Mouse (Mus musculus) embryo, embryonic 11.5 days (tissue): ENCODE measurements around the gene Glod5.
"Not testable (repeated sequence)": the region's sequence is repeated elsewhere in the genome, so short reads cannot be mapped to it uniquely, and the experiment has no call there.

ENCODE experiments used
- DNase-seq: peaks from one replicate; pipeline ENCODE4 v3.0.0-alpha.2; 2012; ENCODE audit warnings: low read depth, low spot score

Glod5 gene

DNA sequence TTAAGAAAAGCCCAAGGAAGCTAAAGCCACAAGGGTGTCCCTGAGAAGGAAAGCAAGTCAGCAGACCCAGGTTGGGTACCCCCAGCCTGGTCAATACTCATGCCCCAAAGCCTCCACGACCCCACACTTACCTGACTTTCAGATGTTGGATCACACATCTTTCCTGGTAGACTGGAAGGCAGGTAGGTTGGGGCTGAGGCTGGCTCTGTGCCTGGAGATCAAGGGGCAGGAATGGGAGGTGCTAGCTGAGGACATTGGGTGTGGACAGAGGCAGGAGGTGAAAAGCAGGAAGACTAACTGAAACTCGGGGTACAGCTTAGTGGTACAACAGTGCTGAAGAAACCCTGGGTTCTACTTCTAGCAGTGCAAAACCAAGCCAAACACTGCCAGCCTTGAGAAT is at the start of gene Glod5:
TSS of gene Glod5 (minus strand) at position 207 of the 400 bp plus-strand sequence.
- no peak for DNase-seq

DNA sequence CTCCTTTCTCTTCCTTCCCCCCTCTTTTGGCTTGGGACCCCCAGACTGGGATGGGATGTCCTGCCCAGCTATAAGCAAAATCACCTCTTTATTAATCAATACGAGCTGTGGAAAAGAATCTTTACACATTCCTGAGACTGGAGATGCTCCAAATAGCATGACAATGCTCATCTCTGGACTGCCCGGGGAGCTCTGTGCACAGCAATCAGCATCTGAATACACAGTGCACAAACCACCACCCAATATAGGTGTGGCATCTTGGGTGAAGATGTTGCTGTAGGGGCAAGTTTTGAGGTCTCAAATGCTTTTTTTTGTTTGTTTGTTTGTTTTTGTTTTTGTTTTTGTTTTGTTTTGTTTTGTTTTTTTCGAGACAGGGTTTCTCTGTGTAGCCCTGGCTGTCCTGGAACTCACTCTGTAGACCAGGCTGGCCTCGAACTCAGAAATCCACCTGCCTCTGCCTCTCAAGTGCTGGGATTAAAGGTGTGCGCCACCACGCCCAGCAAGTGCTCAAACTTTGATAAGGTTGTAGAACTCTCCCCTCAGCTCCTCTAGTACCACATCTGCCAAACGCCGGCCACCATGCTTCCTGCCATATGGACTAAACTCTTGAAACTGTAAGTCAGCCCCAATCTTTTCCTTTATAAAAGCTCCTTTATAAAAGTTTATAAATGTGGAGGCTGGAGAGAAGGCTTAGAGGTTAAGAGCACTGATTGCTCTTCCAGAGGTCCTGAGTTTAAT is 32.9 kb upstream of the Glod5 start:
- not testable (repeated sequence) for DNase-seq

DNA sequence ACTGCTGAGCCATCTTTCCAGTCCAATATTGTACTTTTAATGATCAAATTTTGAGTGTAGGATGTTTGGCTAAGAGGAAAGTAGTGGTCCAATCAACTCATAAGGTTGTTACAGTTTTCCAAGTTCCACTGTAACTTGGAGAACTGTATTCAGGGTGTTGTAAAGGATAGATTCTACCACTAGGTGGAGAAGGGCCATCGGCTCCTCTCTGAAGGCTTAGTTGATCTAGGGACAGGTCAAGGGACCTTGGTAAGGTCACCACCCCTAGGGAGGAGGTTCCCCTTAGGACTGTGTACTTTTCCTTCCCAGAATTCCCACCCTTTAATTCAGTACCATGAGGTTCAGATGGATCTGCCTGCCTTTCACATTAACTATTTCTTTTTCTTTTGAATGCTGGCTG is 14.7 kb upstream of the Glod5 start:
- no peak for DNase-seq

DNA sequence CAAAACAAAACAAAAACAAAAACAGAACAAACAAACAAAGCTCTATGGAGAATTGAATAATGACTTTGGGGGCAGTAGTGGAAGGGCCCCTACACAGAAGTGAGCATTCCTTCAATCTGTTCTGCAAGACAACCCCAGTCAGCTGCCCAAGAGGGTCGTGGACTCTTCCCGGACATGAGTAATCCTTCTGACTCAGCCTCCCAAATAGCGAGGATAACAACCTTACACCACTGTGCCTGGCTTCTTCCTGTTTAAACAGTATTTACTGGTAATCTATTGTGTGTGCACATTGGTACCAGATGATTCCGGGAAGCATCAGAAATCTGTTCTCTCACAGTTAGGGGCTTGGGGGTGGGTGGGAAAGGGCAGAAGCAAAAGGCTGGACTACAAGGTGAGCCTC is 8.5 kb upstream of the Glod5 start:
- no peak for DNase-seq

DNA sequence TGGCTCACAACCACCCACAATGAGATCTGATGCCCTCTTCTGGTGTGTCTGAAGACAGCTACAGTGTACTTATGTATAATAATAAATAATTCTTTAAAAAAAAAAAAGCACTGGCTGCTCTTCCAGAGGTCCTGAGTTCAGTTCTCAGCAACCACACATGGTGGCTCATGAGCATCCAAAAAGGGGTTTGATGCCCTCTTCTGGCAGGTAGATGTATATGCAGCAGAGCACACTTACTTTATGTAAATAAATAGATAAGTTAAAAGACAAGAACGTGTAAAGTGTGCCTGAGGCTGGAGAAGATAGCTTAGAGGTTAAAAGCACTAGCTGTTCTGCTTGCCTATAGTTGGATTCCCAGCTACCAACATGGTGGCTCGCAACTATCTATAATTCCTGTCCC is 6.5 kb upstream of the Glod5 start:
- no peak for DNase-seq

DNA sequence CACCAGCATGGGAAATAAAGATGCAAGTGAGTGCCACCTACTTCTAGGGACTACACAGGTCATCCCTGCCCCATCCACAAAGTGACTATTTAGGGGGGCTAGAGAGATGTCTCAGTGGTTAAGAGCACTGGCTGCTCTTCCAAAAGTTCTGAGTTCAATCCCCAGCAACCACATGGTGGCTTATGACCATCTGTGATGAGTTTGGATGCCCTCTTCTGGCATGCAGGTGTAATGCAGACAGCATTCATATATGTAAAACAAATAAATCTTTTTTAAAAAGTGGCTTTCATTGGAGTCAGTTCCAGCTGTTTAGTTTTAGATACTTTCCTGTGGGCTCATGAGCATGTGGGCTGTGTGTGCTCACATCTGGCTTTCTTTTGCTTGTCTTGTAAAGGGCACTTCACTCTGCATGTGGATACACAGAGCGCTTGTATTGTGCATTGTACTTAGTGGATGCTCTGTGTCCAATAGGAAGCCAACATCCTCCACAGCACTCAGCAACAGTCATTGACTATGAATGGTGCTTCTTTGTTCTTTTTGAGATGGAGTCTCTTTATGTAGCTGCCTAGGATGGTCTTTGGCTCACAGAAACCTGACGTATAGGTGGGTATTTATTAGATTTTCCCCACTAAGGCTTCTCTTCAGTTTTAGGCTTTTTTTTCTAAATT is 2.0 kb upstream of the Glod5 start:
- no peak for DNase-seq

DNA sequence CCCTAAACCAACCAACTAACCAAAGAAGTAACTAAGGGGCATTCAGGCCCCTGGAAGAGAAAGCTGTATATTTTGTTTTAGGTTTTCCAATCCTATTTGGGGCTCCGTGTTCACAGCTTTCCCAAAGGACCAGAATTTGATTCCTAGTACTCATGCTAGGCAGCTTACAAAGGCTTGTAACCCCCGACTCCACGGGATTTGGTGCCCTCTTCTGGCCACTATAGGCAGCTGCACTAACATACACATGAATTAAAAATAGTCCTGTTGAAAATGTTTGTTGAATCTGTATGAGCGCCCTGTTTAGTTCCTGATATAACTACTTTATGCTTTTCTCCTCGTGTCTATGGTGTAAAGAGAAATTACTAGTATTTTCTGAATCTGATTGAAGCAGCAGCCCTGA is 1.1 kb downstream of the Glod5 start:
- peak; percentile 39 for DNase-seq

DNA sequence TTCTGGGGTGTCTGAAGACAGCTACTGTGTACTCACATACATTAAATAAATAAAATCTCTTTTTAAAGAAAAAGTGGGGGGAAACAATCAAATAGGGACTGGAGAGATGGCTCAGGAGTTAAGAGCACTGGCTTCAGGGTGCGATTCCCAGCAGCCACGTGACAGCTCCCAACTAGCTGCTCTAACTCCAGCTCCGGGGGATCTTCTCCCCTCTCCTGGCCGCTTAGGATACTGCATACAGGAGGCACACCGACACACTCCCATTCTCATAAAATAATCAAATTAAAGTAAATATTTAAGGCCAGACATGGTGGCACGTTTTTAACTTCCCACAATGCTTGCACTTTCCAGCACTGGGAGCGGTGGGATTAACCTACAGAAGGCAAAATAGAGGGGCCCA is 2.6 kb downstream of the Glod5 start:
- not testable (repeated sequence) for DNase-seq

DNA sequence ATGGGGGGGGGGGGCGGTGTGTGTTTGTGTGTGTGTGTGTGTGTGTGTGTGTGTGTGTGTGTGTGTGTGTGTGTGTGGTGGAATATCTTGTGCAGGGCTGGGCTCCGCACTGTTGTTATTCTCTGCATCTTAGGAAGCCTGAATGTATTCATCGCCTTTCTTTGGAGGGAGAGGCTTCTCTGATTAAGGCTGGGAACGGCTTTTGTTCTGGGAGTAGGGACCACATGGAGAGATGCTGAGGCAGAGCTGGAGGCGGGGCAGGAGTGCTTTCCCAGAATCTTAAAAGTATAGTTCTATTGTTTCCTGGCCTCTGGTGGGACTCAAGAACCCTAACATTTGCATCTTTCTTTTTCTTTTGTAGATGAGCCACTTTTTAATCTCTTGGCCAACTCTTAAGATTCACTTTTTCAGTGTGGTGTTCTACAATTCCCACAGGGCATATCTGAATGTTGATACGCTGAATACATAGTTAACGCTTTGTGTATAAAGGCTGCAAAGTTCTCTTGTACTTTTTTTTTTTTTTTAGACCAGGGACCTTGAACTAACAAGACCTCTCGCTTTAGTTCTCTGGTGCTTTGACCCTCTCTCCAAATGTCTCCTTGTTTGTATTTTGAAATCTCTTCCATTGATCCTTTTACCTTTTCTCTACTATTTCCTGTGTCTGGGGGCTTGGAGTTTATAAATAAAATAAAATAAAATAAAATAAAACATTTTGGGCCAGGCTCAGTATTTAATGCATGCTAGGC is 4.5 kb downstream of the Glod5 start:
- no peak for DNase-seq

DNA sequence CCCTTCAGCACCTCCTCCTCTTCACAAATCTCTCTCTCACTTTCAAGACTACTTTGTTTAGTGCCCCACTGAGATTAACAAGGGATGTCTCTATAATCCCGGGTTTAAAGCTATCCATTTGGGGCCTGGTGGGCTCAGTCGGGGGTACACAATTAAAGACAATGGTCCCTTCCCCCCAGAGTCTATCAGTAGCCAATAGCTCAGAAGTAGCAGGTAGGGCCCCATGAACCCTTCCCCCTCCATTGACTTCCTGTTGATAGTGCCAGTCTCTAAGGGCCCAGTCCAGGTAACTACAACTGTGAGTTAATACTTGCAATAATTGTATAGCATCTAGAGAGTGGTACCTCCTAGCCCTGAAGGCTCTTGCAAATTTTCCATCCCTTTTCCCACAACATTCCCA is 5.1 kb downstream of the Glod5 start:
- no peak for DNase-seq

DNA sequence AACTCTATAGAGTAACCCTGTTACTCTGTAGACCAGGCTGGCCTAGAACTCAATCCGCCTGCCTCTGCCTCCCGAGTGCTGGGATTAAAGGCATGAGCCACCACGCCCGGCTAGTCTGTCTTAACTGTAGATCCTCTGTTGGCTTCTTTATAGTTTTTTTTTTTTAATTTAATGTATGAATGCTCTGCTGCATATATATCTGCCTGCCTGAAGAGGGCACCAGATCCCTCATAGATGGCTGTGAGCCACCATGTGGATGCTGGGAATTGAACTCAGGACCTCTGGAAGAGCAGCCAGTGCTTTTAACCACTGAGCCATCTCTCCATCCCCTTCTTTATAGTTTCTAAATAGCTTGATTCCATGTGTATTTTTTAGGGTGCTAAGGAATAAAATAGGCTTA is 8.9 kb downstream of the Glod5 start:
- DNase-seq: not testable (repeated sequence)

DNA sequence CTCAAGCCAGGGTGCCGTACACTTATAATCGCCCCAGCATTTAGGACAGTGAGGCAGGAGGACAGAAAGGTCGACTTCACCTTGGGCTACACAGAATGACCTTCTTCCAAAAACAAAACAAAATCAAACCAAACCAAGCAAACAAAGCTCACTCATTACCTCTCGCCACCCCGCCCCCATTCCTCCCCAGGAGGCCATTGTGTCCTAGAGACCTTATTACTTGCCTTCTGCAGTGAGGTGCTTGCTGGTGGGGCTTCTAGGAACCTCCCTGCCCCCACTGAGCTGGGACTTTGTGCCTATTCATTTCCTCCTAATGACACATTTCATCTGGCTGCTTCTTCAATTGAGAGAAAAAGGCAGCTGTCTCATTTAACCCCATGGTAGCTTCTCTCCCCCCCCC is 9.7 kb downstream of the Glod5 start:
- DNase-seq: no peak

DNA sequence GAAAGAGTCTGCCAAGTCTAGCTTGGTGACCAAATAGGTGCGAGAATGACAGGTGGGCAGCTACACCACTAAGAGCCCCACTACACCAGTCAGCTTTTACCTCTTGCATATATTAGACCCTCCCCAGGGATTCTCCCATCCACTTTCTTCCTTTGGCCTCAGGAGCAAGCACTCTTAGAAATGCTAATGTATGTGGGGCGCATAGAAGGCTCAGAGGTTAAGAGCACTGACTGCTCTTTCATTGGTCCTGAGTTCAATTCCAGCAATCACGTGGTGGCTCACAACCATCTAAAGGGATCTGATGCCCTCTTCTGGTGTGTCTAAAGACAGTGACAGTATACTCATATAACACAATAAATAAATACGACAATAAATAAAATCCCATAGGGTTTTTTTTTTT is 15.3 kb downstream of the Glod5 start:
- no peak for DNase-seq

DNA sequence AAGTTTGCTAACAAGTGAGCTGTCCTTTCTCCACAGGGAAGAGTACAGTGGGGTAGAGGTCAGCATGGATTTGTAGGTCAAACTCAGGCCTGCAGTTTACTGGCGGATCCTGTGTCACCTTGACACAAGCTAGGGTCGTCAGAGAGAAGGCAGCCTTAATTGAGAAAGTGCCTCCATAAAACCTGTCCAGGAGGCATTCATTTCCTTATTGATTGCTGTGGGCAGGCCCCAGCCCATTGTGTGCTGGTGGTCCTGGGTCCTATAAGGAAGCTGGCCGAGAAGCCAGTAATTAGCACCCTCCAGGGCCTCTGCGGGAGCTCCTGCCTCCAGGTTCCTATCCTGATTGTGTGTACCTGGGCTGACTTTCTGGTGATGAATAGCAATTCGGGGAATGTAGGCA is 16.3 kb downstream of the Glod5 start:
- DNase-seq: no peak

DNA sequence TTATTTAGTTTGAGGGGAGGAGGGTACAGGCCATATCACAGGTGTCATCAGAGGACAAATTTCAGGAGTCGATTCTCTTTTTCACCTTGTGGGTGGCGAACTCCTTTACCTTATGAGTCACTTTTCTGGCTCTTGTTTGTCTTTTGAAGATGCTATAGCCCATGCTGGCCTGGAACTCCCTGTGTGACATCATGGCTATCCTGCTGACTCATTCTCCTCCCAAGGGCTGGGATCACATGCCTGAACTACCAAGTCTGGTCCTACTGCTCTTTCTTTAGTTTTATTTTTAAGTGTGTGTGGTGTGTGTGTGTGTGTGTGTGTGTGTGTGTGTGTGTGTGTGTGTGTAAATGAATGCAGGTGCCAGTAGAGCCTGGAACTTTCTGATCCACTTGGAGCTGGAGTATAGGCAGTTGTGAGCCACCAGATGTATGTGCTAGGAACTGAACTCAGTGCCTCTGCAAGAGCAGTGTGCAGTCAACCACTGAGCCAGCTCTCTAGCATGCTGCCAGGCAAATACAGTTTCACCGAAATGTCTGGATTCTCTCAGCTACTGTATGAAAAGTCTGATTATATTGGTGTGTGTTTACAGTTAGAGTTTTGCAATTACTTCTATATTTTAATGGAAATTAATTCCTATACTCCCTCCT is 17.6 kb downstream of the Glod5 start:
- DNase-seq: no peak

DNA sequence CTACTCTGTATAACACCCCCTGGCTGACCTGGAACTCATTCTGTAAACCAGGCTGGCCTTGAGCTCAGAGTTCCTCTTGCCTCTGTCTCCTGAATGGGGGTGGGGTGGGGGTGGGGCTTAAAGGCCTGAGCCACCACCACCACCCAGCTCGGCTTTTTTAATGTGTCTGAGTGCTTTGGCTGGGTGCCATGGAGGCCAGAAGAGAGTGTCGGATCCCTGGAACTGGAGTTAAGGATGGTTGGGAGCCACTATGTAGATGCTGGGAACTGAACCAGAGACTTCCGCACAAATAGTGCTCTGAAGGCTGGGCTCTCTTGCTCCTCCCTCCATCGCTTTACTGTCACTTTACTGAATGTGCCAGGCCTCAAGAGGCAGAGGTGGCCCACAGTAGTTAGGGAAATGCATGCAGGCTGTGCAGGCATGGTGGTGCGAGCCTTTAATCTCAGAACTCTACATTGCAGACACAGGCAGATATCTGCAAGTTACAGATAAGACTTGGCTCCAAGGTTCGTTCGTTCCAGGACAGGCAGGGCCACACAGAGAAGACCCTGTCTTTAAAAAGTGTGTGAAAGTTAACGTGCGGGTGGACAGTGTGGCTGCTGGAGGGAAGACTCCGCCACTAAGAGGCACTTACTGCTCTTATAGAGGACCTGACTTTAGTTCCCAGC is 25.1 kb downstream of the Glod5 start:
- DNase-seq: no peak

DNA sequence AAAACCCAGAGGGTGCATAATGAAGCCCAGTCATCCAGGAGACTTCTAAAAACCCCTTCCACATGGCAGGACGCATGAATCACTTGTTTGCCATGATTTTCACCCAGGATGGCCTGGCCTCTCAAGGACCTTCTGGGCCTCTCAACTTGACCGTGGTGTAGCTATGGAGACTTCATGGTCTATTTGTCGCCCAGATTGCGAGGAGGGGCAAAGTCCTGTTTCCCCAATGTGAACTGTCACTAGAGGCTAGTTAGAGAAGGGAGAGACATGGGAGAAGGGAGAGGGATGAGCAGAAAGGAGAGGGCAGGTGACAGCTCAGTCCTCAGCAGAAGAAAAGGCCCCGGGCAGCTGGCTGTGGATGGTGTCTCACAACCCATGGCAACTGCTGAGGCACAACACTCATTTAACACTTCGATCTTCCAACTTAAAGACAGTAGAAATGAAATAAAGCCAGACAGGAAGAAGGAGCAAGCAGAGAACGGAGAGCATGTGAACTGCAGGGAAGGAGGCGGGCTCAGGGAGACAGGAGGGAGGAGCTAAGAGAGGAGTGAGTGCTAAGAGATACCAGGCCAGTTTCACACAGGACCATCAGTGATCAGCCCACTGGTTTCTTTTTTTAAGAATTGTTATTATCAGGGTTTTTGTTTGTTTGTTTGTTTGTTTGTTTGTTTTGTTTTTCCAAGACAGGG is 25.8 kb downstream of the Glod5 start:
- no peak for DNase-seq

DNA sequence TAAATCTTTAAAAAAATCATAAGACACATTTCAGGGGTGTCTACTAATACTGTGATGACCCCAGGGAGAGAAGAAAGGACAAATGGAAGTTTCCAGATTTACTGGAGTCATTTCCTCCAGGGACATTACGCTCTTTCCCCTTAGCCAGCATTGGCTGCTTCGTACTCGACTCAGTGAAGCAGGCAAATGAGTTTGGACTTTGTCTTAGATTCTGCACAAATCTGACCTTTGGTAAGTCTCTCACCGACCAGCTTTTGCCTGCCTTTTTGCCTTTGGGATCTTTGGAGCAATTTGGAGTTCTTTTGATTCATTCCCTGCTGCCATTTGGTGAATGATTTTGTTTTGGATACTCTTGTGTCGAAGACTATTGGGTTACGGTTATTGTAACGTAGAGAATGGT is 36.9 kb downstream of the Glod5 start:
- DNase-seq: no peak

DNA sequence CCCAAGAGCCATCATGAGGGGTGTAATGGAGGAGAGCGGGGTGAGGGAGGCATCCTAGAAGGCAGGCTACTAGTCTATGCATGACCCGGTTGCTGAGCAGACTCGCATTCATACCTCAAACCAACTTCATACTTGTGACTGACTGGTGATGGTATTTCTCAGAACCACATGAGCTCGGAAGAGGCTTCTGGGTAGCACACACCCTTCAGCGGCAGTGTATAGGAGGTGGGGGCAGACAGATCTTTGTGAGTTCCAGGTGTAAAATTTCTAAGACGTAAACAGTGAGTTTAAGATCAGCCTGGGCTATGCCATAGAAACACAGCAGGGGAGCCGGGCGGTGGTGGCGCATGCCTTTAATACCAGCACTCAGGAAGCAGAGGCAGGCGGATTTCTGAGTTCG is 40.4 kb downstream of the Glod5 start, which contains the start of gene Gata1:
TSS of gene Gata1 (minus strand) at position 180 of the 400 bp plus-strand sequence.
- no peak for DNase-seq

DNA sequence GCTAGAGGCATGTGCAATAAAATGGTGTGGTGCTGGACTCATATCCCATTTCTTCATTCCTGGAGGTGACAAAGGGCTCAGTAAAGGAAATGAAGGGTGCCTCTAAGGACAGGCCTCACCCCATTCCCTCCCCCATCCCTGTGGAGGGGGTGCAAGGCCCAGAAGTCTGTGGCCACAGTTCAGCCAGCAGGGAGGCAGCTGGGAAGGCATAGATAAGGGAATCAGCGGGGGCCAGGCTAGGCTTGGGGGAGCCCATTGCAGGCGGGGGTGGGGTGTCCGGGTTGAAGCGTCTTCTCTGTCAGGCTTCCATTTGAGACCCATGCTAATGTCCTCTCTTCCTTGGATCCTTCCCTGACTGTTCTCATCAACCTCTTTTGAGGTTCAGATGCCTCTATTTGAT is 47.0 kb downstream of the Glod5 start:
- DNase-seq: no peak

DNA sequence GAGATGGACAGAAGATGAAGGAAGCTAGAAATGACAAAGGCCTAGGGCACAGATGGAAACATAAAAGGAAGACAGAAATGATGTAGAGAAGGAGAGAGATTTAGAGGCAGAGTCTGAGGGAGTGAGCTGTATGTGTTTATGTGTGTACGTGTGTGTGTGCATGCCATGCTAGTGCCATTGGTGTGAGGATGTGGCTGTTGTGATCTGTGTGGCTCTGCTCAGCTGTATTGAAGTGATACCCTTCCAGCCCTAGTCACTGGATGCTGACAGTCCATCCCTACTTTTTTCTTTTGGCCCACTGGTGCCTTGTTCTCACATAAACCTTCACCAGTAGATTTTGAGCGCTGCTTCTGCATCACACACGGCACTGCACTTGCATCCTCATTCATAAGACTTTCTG is 49.4 kb downstream of the Glod5 start:
- no peak for DNase-seq
